Mouse (Mus musculus) heart, embryonic 10.5 days (tissue): ENCODE data around the gene Wwtr1. TPM values are rescaled to one million over a fixed set of nuclear protein-coding genes. Genes with fewer than 3 reads are reported as not detected.

Source experiments
- DNase-seq: peaks from one replicate; pipeline ENCODE4 v3.0.0-alpha.2; 2017; ENCODE audit warnings: low spot score
- H3K27ac ChIP-seq: fragments of 300-500 bp; sonication (generic); 2 replicates; pipeline ENCODE4 v1.5.1; 2016; ENCODE audit warnings: mild to moderate bottlenecking
- H3K27me3 ChIP-seq: fragments of 300-500 bp; sonication (generic); 2 replicates; pipeline ENCODE4 v1.6.1; 2016; ENCODE audit warnings: mild to moderate bottlenecking; ENCODE audit not compliant: poor library complexity, insufficient read depth, severe bottlenecking
- H3K36me3 ChIP-seq: fragments of 300-500 bp; sonication (generic); 2 replicates; pipeline ENCODE4 v1.6.1; 2016; ENCODE audit warnings: mild to moderate bottlenecking, moderate library complexity
- H3K4me1 ChIP-seq: fragments of 300-500 bp; sonication (generic); 2 replicates; pipeline ENCODE4 v1.6.1; 2016; ENCODE audit warnings: mild to moderate bottlenecking
- H3K4me3 ChIP-seq: fragments of 300-500 bp; sonication (generic); 2 replicates; pipeline ENCODE4 v1.5.1; 2016; ENCODE audit warnings: mild to moderate bottlenecking, moderate library complexity
- H3K9me3 ChIP-seq: fragments of 300-500 bp; sonication (generic); 2 replicates; pipeline ENCODE4 v1.6.1; 2016; ENCODE audit warnings: mild to moderate bottlenecking, moderate library complexity
- WGBS: fragments of 180-500 bp; shearing (Covaris S2); methylation state at CpG from one replicate; pipeline ENCODE4 v1.1.7; 2016; 5-methylcytosine and 5-hydroxymethylcytosine counted together
- polyA plus RNA-seq: library from polyadenylated mRNA; unstranded; fragments of >200 nt; fragmentation: Nextera tagmentation; extraction: Ambion mirVana; gene quantifications from 2 replicates; pipeline ENCODE4 v1.2.1, GENCODE M21; 2016

Wwtr1 gene
- polyA plus RNA-seq, 1 experiment from 2014 or later = 11.9 TPM

- DNase-seq = no peak
- Histone ChIP-seq H3K9me3 (no peaks in the 10 kb centered on the region), H3K4me1 (peaks cover 3% of the 10 kb centered on the region; the same call in 1 of the 2 replicates), H3K27me3 (no peaks in the 10 kb centered on the region), H3K36me3 (peaks cover 16% of the 10 kb centered on the region; the same call in 1 of the 2 replicates), H3K27ac (no peak overlapping the region), H3K4me3 (no peak overlapping the region)
- WGBS = 74% methylated on average over 4 of the region's 4 CpGs
Observed at GRCm38 (mm10) chr3:57463302-57463701, 112.4 kb downstream of the Wwtr1 start.

DNA sequence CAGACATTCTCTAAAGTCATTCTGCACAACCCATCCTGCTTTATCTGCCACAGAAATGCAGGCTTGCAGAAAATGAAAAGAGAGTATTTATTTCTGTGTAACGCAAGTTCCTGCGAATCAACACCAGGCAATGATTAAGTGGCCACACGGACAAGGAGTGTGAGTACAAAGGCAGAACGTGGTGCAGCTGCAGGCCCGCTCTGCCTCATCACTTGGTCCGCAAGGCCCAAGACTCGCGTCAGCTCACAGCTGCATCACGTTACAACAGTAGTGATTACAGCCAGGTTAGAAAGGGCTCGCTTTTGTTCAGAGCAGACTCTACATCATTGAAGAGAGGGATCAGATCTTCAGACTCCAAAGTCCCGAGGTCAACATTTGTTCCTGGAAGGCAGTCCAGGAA is 117.1 kb downstream of the Wwtr1 start:
- H3K36me3 ChIP-seq = peaks cover 16% of the 10 kb centered on the region; the same call in 1 of the 2 replicates
- WGBS = 61% methylated on average over 11 of the region's 11 CpGs
- no peak overlapping the region for H3K27ac ChIP-seq
- H3K4me1 ChIP-seq = peaks cover 3% of the 10 kb centered on the region; the same call in 1 of the 2 replicates
- H3K27me3 ChIP-seq = no peaks in the 10 kb centered on the region
- H3K4me3 ChIP-seq = no peak overlapping the region
- DNase-seq = peak; percentile 65
- H3K9me3 ChIP-seq = no peaks in the 10 kb centered on the region

DNA sequence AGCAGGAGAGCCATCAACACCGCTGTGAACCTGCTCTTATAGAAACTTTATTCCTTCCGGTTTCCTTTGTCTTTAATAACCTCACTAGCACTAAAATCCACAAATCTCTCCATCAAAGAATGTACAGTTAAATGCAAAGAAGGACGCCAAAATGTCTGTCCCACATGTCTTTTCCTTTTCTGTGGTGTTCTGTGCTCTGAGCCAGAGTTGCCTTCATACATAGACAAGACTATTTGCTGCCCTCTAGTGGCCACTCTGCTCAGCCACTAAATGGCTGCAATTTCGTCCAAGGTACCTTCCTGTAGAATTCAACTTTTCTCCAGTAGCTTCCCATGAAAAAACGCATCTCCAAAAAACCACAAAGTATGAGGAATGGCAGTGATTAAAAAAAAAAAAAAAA is 127.3 kb downstream of the Wwtr1 start:
- no peak for DNase-seq
- no peak overlapping the region for H3K4me3 ChIP-seq
- WGBS = 31% methylated on average over 5 of the region's 5 CpGs
- no peak overlapping the region for H3K27ac ChIP-seq
- H3K9me3 ChIP-seq = no peaks in the 10 kb centered on the region
- no peaks in the 10 kb centered on the region for H3K27me3 ChIP-seq
- H3K4me1 ChIP-seq = no peaks in the 10 kb centered on the region
- H3K36me3 ChIP-seq = no peaks in the 10 kb centered on the region

GRCm38 (mm10) chr3:57447889-57448288 is 127.8 kb downstream of the Wwtr1 start:
- H3K36me3 ChIP-seq = no peaks in the 10 kb centered on the region
- H3K27ac ChIP-seq = no peak overlapping the region
- no peaks in the 10 kb centered on the region for H3K27me3 ChIP-seq
- 23% methylated on average over 1 of the region's 1 CpGs for whole genome bisulfite sequencing
- no peak overlapping the region for H3K4me3 ChIP-seq
- H3K9me3 ChIP-seq = no peaks in the 10 kb centered on the region
- no peak for DNase-seq
- no peaks in the 10 kb centered on the region for H3K4me1 ChIP-seq

- Histone ChIP-seq H3K4me1 (no peaks in the 10 kb centered on the region), H3K9me3 (no peaks in the 10 kb centered on the region), H3K27ac (no peak overlapping the region), H3K36me3 (no peaks in the 10 kb centered on the region), H3K4me3 (no peak overlapping the region), H3K27me3 (no peaks in the 10 kb centered on the region)
- 57% methylated on average over 3 of the region's 3 CpGs for WGBS
- no peak for DNase-seq
Observed at GRCm38 (mm10) chr3:57445706-57446105, 130.0 kb downstream of the Wwtr1 start.

DNA sequence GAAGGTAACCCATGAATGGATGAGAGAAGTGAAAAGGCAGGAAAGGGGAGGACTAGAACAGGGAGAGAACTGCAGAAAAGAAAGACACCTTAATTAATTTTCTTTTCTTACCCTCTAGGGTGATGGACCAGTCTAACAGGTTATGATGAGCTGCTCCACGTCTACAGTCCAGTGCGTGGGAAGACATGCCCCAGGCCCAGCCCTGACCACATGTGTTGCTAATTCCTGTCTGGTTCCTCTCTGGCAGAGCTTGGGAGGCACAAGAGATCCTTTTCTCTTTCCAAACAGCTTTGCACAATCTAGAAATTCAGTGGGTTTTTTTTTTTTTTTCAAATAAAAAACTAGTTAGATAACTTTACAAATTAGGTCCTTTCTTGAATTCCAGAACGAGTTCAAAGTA is 134.8 kb downstream of the Wwtr1 start:
- Histone ChIP-seq H3K27ac (no peak overlapping the region), H3K9me3 (no peaks in the 10 kb centered on the region), H3K4me3 (no peak overlapping the region), H3K27me3 (no peaks in the 10 kb centered on the region), H3K4me1 (no peaks in the 10 kb centered on the region), H3K36me3 (no peaks in the 10 kb centered on the region)
- no peak for DNase-seq
- whole genome bisulfite sequencing = 68% methylated on average over 3 of the region's 3 CpGs

DNA sequence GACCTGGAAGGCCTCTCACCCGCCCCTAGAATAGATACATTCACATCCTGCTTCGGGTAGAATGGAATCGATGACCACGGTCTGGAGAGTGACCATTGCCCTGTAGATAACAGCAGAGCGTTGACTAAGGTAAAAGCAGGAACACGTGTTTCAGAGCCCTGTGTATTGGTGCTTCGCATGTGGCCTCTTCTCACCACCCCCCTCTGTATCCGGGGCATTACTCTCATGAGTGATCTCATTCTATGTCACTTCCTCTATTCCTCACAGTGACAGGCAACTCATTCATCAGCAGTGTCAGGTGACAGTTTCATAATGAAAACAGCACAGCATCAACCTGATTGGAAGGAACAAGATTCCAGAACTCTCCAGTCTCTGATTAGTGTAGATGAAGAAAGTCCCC is 140.3 kb downstream of the Wwtr1 start:
- Histone ChIP-seq H3K4me3 (no peak overlapping the region), H3K27me3 (no peaks in the 10 kb centered on the region), H3K4me1 (no peaks in the 10 kb centered on the region), H3K27ac (no peak overlapping the region), H3K36me3 (no peaks in the 10 kb centered on the region), H3K9me3 (no peaks in the 10 kb centered on the region)
- 62% methylated on average over 8 of the region's 8 CpGs for WGBS
- DNase-seq = no peak

- no peak for DNase-seq
- Histone ChIP-seq H3K27me3 (no peaks in the 10 kb centered on the region), H3K4me1 (peaks cover 4% of the 10 kb centered on the region; the same call in 1 of the 2 replicates), H3K27ac (no peak overlapping the region), H3K4me3 (no peak overlapping the region), H3K9me3 (no peaks in the 10 kb centered on the region), H3K36me3 (no peaks in the 10 kb centered on the region)
- WGBS = 49% methylated on average over 3 of the region's 3 CpGs
Observed at GRCm38 (mm10) chr3:57431706-57432105, 144.0 kb downstream of the Wwtr1 start.

DNA sequence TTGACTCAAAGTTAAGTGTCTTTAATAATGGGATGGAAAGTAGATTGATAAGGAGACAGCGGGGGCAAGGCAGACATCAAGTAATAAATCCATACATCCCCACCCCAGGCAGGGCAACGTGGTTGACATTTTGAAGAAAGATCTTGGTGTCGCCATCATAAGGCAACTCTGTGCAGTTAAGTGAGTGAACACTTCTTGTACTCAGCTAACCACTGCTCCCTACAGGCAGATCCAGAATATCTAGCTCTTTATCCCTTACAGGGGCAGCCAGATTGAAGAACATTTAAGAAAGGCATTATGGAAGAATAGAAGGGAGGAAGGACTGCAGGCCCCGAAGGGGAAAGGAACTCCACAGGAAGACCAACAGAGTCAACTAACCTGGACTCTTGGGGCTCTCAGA is 146.2 kb downstream of the Wwtr1 start:
- no peaks in the 10 kb centered on the region for H3K27me3 ChIP-seq
- no peaks in the 10 kb centered on the region for H3K9me3 ChIP-seq
- no peak for DNase-seq
- peaks cover 4% of the 10 kb centered on the region; the same call in 1 of the 2 replicates for H3K4me1 ChIP-seq
- no peaks in the 10 kb centered on the region for H3K36me3 ChIP-seq
- no peak overlapping the region for H3K4me3 ChIP-seq
- 0 out of 2 replicates have a peak overlapping the region, but pooled peaks have one; percentile 42 for H3K27ac ChIP-seq
- WGBS = 64% methylated on average over 4 of the region's 4 CpGs

GRCm38 (mm10) chr3:57428682-57429464 is 146.8 kb downstream of the Wwtr1 start:
- Histone ChIP-seq H3K4me1 (peaks cover 4% of the 10 kb centered on the region; the same call in 1 of the 2 replicates), H3K9me3 (no peaks in the 10 kb centered on the region)

GRCm38 (mm10) chr3:57426351-57426750 is 149.4 kb downstream of the Wwtr1 start:
- no peak overlapping the region for H3K27ac ChIP-seq
- H3K36me3 ChIP-seq = no peaks in the 10 kb centered on the region
- H3K4me1 ChIP-seq = peaks cover 4% of the 10 kb centered on the region; the same call in 1 of the 2 replicates
- H3K9me3 ChIP-seq = no peaks in the 10 kb centered on the region
- no peak overlapping the region for H3K4me3 ChIP-seq
- DNase-seq = no peak
- WGBS = 84% methylated on average over 11 of the region's 11 CpGs
- no peaks in the 10 kb centered on the region for H3K27me3 ChIP-seq

More at GRCm38 (mm10) chr3:57428682-57429464, 146.8 kb downstream of the Wwtr1 start:
- no peak for DNase-seq
- 26% methylated on average over 5 of the region's 5 CpGs for WGBS
- Histone ChIP-seq H3K27me3 (no peaks in the 10 kb centered on the region), H3K27ac (peak overlapping the region; percentile 67; the same call in 1 of the 2 replicates), H3K4me3 (no peak overlapping the region), H3K36me3 (no peaks in the 10 kb centered on the region)

DNA sequence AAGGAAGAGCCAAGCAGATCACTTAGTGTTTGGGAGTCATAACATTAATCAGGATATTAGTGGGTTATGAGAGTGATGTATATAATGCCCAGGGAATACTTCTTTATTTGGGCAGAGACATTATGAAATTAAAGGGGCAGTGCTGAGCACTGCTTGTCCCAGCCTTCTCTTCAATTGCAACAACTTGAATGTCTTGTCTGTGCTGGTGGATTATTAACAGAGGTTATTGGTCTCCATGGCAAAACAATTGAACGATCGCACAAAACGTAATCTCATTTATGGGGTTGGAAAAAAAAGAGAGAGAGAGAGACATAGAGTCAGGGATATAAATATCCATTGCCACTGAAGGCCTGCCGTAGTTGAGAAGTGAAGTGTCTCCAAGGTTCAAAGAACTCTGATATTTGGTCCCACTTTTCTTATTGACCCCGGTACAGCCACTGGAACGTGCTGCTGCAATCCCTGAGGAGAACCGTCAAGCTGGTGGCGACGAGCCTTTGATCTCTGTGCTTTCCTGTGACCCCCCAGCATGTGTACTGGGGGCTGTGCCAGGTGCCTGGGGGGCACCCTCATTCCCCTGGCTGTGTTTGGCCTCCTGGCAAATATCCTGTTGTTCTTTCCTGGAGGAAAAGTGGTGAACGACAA is 150.5 kb downstream of the Wwtr1 start, which contains the start of gene Tm4sf4:
Gene Tm4sf4, plus strand, starts transcription at position 226 of the 642 bp plus-strand sequence.
- peaks cover 4% of the 10 kb centered on the region; the same call in 1 of the 2 replicates for H3K4me1 ChIP-seq
- 62% methylated on average over 10 of the region's 10 CpGs for WGBS
- H3K4me3 ChIP-seq = no peak within 1 kb of the TSS
- H3K27ac ChIP-seq = no peak within 1 kb of the TSS
- H3K27me3 ChIP-seq = no peaks in the 10 kb centered on the region
- DNase-seq = no peak
- H3K36me3 ChIP-seq = no peaks in the 10 kb centered on the region
- H3K9me3 ChIP-seq = no peaks in the 10 kb centered on the region

DNA sequence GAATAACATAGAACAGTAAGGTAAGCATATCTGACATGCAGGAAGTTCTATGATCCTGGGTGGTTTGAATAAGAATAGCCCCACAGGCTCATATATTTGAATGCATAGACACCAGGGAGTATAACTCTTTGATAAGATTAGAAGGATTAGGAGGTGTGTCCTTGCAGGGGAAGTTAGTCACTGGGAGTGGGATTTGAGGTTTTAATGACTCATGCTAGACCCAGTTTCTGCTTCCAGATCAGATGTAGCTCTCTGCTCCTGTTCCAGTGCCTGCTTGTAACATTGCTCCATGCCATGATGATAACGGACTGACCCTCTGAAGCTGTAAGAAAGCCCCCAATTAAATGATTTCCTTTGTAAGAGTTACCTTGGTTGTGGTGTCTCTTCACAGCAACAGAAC is 155.1 kb downstream of the Wwtr1 start:
- WGBS = 83% methylated on average over 1 of the region's 1 CpGs
- H3K36me3 ChIP-seq = no peaks in the 10 kb centered on the region
- H3K4me1 ChIP-seq = no peaks in the 10 kb centered on the region
- no peak overlapping the region for H3K27ac ChIP-seq
- no peak for DNase-seq
- H3K4me3 ChIP-seq = no peak overlapping the region
- H3K27me3 ChIP-seq = no peaks in the 10 kb centered on the region
- H3K9me3 ChIP-seq = no peaks in the 10 kb centered on the region
